Mouse (Mus musculus): ENCODE results near the gene BC080695.
"Not testable (repeated sequence)": the region's sequence is repeated elsewhere in the genome, so short reads cannot be mapped to it uniquely, and the experiment has no call there.

Gene BC080695

DNA sequence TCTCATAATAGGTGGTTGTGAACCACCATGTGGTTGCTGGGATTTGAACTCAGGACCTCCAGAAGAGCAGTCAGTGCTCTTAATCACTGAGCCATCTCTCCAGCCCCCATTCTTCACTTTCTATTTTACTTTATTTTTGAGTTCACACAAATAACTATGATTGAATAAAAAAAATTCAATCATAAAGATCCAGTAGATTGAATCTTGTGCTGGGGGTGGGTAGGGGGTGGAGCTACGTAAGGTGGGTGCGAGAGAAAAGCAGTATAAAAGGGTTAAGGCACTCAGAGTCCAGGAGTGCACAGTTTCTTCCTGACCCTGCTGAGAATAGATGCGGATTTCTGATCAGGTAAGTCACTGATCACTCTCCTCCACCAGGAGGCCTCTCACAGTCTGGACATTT lies at the start of gene BC080695, which contains the start of gene Gm13057:
TSS of gene BC080695 (plus strand) at position 301 of the 400 bp plus-strand sequence.
TSS of gene Gm13057 (plus strand) at position 310 of the 400 bp plus-strand sequence.
- not testable (repeated sequence) for DNase-seq (ENCODE audit: low read depth, low spot score)

- DNase-seq (ENCODE audit: low read depth, low spot score) = no peak
Observed at GRCm38 (mm10) chr4:143511043-143511442, 40.5 kb upstream of the BC080695 start, which contains the start of gene Gm13043. Gm13043 (plus strand) TSS chr4:143511343.

DNA sequence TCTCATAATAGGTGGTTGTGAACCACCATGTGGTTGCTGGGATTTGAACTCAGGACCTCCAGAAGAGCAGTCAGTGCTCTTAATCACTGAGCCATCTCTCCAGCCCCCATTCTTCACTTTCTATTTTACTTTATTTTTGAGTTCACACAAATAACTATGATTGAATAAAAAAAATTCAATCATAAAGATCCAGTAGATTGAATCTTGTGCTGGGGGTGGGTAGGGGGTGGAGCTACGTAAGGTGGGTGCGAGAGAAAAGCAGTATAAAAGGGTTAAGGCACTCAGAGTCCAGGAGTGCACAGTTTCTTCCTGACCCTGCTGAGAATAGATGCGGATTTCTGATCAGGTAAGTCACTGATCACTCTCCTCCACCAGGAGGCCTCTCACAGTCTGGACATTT lies 15.8 kb upstream of the BC080695 start, which contains the start of gene Gm13040:
TSS of gene Gm13040 (plus strand) at position 301 of the 400 bp plus-strand sequence.
- DNase-seq (ENCODE audit: low read depth, low spot score) = not testable (repeated sequence)

- not testable (repeated sequence) for DNase-seq (ENCODE audit: low read depth, low spot score)
Observed at GRCm38 (mm10) chr4:143611927-143612326, 60.4 kb downstream of the BC080695 start.

DNA sequence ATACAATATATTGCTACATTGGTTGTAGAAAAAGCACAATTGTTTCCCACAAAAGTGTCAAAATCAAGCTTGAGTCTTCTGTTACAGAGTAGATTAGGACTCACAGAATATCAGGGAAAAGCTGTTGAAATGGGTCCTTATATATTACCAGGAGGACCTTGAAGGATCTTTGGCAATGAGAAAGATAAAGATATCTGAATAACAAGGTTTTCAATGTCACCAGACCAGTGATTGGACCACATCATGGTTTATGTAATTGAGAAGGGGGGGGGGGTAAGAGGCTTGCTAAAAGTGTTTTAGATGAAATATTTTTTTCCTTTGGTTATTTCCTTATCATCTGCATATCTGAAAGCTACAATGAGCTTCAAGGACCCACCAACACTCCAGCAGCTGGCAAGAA lies 63.2 kb downstream of the BC080695 start, which contains the start of gene Gm13083:
TSS of gene Gm13083 (plus strand) at position 301 of the 400 bp plus-strand sequence.
- DNase-seq (ENCODE audit: low read depth, low spot score) = not testable (repeated sequence)

DNA sequence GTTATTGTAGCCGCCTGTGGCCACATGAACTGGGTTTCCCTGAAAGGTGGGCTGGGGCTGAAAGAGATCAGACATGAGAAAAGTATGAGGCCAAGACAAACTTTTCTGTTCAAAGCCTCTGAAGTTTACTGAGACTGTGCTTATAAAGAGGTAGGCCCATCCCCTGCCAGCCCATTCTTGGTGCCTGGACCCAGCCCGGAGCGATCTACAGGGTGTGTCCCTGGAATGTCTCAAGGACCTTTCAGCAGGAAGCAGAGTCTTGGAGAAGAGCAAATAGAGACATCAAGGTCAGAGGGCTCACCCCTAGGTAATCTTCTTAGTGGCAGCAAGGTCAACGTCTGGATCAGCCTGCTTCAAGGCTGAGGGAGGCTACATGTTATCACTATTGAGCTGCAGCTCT lies 66.6 kb downstream of the BC080695 start:
- not testable (repeated sequence) for DNase-seq (ENCODE audit: low read depth, low spot score)
